Mouse (Mus musculus) spleen, adult 2 months (tissue): ENCODE results near the gene Prpf39. TPM values are rescaled to one million over a fixed set of nuclear protein-coding genes. Genes with fewer than 3 reads are reported as not detected.
A peak's percentile ranks its signal among the peaks of the same experiment; 100 is the strongest.

Experiments
- DNase-seq, 2 experiments: peaks; one replicate each; pipeline versions ENCODE4 v3.0.0 to v3.0.0-alpha.2; 2012 to 2021; ENCODE audit warnings: low spot score in 2 of 2, low read depth in 1 of 2
- H3K27ac ChIP-seq: fragments of 200-500 bp; 2 replicates; pipeline ENCODE4 v1.5.1; 2012; ENCODE audit warnings: low read length, inconsistent platforms; ENCODE audit not compliant: insufficient read depth
- H3K27me3 ChIP-seq: fragments of 200-500 bp; 2 replicates; pipeline ENCODE4 v1.6.1; 2012; ENCODE audit warnings: mild to moderate bottlenecking, moderate library complexity, low read length, inconsistent platforms; ENCODE audit not compliant: control insufficient read depth, insufficient read depth
- H3K36me3 ChIP-seq: fragments of 200-500 bp; 2 replicates; pipeline ENCODE4 v1.6.1; 2012; ENCODE audit warnings: mild to moderate bottlenecking, low read length, inconsistent platforms; ENCODE audit not compliant: control insufficient read depth, insufficient read depth
- H3K4me1 ChIP-seq: fragments of 200-500 bp; 2 replicates; pipeline ENCODE4 v1.6.1; 2011; ENCODE audit warnings: inconsistent platforms; ENCODE audit not compliant: control insufficient read depth, insufficient read depth, insufficient read length
- H3K4me3 ChIP-seq: fragments of 200-500 bp; 2 replicates; pipeline ENCODE4 v1.5.1; 2011; ENCODE audit warnings: mild to moderate bottlenecking, inconsistent platforms; ENCODE audit not compliant: insufficient read depth, insufficient read length; ENCODE audit errors: extremely low read depth
- CTCF ChIP-seq: fragments of 200-500 bp; IDR thresholded peaks from 2 replicates; pipeline ENCODE4 v1.5.1; 2011; ENCODE audit warnings: mild to moderate bottlenecking, inconsistent platforms; ENCODE audit not compliant: insufficient read depth, insufficient read length, insufficient replicate concordance; ENCODE audit errors: extremely low read depth
- POLR2A ChIP-seq: fragments of 200-500 bp; IDR thresholded peaks from 2 replicates; pipeline ENCODE4 v1.6.1; 2011; ENCODE audit warnings: low read depth, low read length, inconsistent platforms
- WGBS: fragments of 180-500 bp; shearing (Covaris S2); methylation state at CpG from one replicate; pipeline ENCODE4 v1.1.7; 2018; 5-methylcytosine and 5-hydroxymethylcytosine counted together
- polyA plus RNA-seq: library from polyadenylated mRNA; depleted of rRNA; stranded (reverse); fragments of >200 nt; gene quantifications from 2 replicates; pipeline ENCODE4 v1.2.3, GENCODE M21; 2012; rRNA removed

Prpf39 gene
- polyA plus RNA-seq, 1 experiment = 9.1 TPM

DNA sequence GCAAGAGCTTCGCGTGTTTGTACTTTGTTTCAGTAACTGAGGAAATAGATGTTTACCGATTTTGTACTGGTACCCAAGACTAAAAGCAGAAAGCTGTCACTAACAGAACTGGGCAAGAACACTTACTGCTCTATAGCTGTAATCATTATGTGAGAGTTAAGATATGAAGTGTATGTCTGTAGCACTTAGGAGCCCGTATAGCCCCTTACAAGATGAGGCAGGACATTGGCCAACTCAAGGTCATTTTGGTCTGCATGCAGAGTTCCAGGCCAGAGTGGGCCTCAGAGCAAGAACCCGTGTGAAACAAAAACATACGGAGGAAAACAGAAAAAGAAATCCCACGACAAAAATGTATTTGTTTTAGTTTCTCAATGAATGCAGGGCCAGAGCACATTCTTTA lies 38.5 kb downstream of the Prpf39 start:
- TF ChIP-seq POLR2A (no peak), CTCF (no peak)
- DNase-seq = no peak
- Histone ChIP-seq H3K4me3 (no peak overlapping the region), H3K27ac (no peak overlapping the region), H3K36me3 (no peaks in the 10 kb centered on the region; the same call in 1 of the 2 replicates), H3K4me1 (peaks cover 5% of the 10 kb centered on the region), H3K27me3 (no peaks in the 10 kb centered on the region)
- WGBS = 47% methylated on average over 7 of the region's 7 CpGs

DNA sequence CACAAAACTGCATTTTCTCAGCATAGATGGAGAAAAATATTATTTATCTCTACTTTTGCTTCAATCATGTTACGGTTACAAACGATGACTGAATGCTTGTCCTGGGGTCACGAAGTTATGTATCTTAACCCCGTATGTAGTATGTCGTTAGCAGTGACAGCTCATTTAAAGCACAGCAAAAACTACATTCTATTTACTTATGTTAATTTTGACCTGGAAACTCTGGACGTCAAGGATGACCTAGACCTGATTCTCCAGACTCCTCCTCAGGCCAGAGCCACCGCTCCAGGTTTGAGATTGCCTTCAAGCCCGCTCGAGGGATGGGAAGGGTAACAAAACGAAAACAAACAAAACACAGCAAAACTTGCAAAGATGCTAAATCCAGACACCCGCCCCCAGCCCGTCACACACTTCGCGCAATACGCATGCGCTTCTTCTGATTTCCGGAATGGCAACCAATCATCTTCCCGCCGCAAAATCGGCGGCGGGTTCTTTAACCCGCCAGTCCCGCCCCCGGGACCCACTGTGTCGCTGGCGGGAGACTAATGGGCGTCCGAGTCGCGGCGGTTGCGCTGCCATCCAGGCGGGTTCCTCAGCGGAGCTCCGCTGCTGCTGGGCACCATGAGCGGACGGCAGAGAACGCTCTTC lies 39.1 kb downstream of the Prpf39 start, which contains the start of gene Fancm:
TSS of gene Fancm (plus strand) at position 519 of the 648 bp plus-strand sequence.
- Histone ChIP-seq H3K4me3 (peak within 1 kb of the TSS; percentile 74), H3K36me3 (no peaks in the 10 kb centered on the region; the same call in 1 of the 2 replicates), H3K27me3 (no peaks in the 10 kb centered on the region), H3K4me1 (peaks cover 5% of the 10 kb centered on the region), H3K27ac (peak within 1 kb of the TSS; percentile 76)
- peak; percentile 86 to 87 for DNase-seq
- WGBS = 3% methylated on average over 39 of the region's 39 CpGs
- TF ChIP-seq POLR2A (peak; percentile 18; the same call in 1 of the 2 replicates), CTCF (no peak)

DNA sequence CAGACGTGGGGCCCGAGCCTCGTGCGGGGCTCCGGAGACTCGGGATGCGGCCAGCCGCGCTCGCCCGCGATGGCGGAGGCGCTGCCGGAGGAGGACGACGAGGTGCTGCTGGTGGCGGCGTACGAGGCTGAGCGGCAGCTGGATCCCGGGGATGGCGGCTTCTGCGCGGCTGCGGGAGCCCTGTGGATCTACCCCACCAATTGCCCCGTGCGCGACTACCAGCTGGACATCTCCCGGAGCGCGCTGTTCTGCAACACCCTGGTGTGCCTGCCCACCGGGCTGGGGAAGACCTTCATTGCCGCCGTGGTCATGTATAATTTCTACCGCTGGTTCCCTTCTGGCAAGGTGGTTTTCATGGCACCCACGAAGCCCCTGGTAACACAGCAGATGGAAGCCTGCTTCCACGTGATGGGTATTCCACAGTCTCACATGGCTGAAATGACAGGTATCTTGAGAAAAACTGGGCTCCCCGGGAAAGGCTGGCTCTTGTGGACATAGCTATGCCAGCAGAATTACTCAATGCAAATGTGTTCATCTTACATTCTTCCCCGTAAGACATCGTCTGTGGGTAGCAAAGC lies 39.7 kb downstream of the Prpf39 start:
- no peak for DNase-seq
- no peaks in the 10 kb centered on the region for H3K36me3 ChIP-seq
- peaks cover 5% of the 10 kb centered on the region for H3K4me1 ChIP-seq
- peak overlapping the region; percentile 36 for H3K27ac ChIP-seq
- WGBS = under 1% methylated on average over 41 of the region's 41 CpGs
- no peak for TF ChIP-seq CTCF
- TF ChIP-seq POLR2A = no peak
- peak overlapping the region; percentile 74 for H3K4me3 ChIP-seq
- H3K27me3 ChIP-seq = no peaks in the 10 kb centered on the region

DNA sequence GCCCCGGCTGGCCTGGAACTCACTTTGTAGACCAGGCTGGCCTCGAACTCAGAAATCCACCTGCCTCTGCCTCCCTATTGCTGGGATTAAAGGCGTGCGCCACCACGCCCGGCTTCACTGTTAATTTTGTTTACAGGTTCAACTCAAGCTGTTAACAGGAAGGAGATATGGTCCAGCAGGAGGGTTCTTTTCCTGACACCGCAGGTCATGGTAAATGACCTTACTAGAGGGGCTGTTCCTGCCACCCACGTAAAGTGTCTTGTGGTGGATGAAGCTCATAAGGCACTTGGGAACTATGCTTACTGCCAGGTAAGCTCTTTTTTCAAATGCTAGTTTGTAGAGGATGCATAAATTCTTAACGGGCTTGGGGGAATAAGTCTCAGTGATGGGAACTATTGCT lies 40.8 kb downstream of the Prpf39 start:
- no peak overlapping the region for H3K27ac ChIP-seq
- no peak overlapping the region for H3K4me3 ChIP-seq
- no peaks in the 10 kb centered on the region for H3K36me3 ChIP-seq
- DNase-seq = no peak
- TF ChIP-seq CTCF (no peak), POLR2A (no peak)
- peaks cover 5% of the 10 kb centered on the region for H3K4me1 ChIP-seq
- WGBS = 59% methylated on average over 9 of the region's 9 CpGs
- H3K27me3 ChIP-seq = no peaks in the 10 kb centered on the region

DNA sequence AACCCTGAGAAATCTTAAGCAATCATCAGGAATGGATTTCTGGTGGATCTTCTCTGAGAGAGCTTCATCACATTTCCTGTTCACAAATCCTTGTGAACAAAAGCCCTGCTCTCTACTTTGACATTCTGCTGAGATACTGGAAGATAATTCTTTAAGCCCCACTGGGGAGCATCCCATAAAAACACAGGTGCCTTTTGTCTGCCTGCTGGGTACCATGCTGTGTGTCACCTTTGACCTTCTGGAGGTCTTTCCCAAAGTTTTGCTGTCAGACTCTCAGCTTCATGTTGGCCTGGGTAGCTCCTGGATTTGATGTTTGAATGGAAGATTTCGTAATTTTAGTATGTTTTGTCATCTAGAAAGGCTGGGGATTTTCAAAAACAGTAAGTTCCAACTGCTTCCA lies 72.6 kb downstream of the Prpf39 start:
- Histone ChIP-seq H3K27ac (no peak overlapping the region), H3K4me3 (no peak overlapping the region), H3K4me1 (no peaks in the 10 kb centered on the region), H3K27me3 (no peaks in the 10 kb centered on the region), H3K36me3 (peaks cover 6% of the 10 kb centered on the region)
- TF ChIP-seq CTCF (no peak), POLR2A (no peak)
- WGBS = 90% methylated on average over 1 of the region's 1 CpGs
- DNase-seq = no peak

DNA sequence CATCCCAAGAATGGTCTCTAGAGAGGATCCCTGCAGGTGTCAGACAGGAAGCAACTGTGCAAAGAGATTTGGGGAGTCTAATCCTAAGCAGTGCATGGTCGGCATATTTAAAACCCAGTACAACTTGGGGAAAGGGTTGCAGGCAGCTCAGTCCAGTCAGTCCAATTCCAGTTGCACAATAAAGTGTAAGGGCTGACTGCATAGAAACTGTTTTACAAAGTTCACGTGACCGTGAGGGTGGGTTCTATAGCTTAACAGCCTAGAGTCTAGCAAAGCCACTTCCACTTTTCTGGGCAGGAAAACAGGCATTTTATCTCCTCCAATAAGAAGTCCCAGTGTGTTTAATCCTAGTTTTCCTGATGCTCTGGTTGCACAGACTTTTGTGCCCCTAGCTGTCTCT lies 75.4 kb downstream of the Prpf39 start:
- 87% methylated on average over 3 of the region's 3 CpGs for WGBS
- Histone ChIP-seq H3K27ac (no peak overlapping the region), H3K4me1 (no peaks in the 10 kb centered on the region), H3K4me3 (no peak overlapping the region), H3K36me3 (peaks cover 2% of the 10 kb centered on the region; the same call in 1 of the 2 replicates), H3K27me3 (no peaks in the 10 kb centered on the region)
- TF ChIP-seq CTCF = no peak
- no peak for TF ChIP-seq POLR2A
- DNase-seq = no peak

DNA sequence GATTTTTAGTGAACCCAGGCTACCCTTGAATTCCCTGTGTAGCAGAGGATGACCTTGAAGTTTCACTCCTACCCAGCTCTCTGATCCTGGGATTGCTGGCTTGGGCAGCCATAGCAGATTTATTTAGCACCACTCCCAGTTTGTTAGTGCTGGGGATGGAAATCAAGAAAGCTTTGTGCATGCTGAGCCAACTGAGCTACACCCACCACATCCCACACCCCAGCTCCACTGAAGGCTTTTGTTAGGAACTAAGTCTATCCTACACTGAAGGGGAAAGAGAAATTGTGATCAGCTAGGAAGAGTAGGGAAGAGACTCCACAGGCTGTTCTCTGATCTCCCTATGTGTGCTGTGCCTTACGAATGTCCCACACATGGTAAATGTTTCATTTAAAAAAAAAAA lies 76.7 kb downstream of the Prpf39 start:
- 92% methylated on average over 1 of the region's 1 CpGs for WGBS
- no peaks in the 10 kb centered on the region for H3K27me3 ChIP-seq
- no peak for DNase-seq
- TF ChIP-seq POLR2A (no peak), CTCF (no peak)
- H3K27ac ChIP-seq = no peak overlapping the region
- H3K4me3 ChIP-seq = no peak overlapping the region
- H3K4me1 ChIP-seq = no peaks in the 10 kb centered on the region
- H3K36me3 ChIP-seq = peaks cover 2% of the 10 kb centered on the region; the same call in 1 of the 2 replicates

Other genes with a start within 250 kb of the Prpf39 start
- gene Gm527, start 118.4 kb upstream of the Prpf39 start, polyA plus RNA-seq = 0.58 and 0.59 TPM in 2 replicates
- 1.9 and 2.2 TPM in 2 replicates for gene Klhl28, start 70.8 kb upstream of the Prpf39 start, polyA plus RNA-seq
- gene Togaram1, start 70.5 kb upstream of the Prpf39 start, polyA plus RNA-seq = 2.5 and 3.4 TPM in 2 replicates
- gene Fkbp3, start 37.7 kb downstream of the Prpf39 start, polyA plus RNA-seq = 15.7 and 17.3 TPM in 2 replicates
- gene Fancm, start 39.3 kb downstream of the Prpf39 start, polyA plus RNA-seq = 2.1 and 4.0 TPM in 2 replicates
- gene Mis18bp1, start 136.3 kb downstream of the Prpf39 start, polyA plus RNA-seq = 0.22 and 0.37 TPM in 2 replicates
- gene Wdr20rt, start 189.2 kb downstream of the Prpf39 start, polyA plus RNA-seq = not detected in 2 replicates